Mouse (Mus musculus) CH12.LX (cell line): ENCODE measurements around the gene Ddx11. TPM values are rescaled to one million over a fixed set of nuclear protein-coding genes. Genes with fewer than 3 reads are reported as not detected.

ENCODE experiments used
- DNase-seq: peaks from one replicate; pipeline ENCODE4 v3.0.0-alpha.2; 2013; ENCODE audit errors: extremely low read depth
- H3K27ac ChIP-seq: 2 replicates; pipeline ENCODE4 v1.5.1; 2012; ENCODE audit warnings: low read depth, mild to moderate bottlenecking, control low read depth, moderate library complexity; ENCODE audit not compliant: insufficient read depth
- H3K27me3 ChIP-seq: replicated peaks from 2 replicates; pipeline ENCODE3; 2012; ENCODE audit warnings: inconsistent platforms
- H3K36me3 ChIP-seq, 2 experiments: replicated peaks in 1 of 2; 2 replicates each; pipeline versions ENCODE3 to v1.6.1; 2012; ENCODE audit warnings: inconsistent platforms in 1 of 2, low read length in 1 of 2, mild to moderate bottlenecking in 1 of 2, mixed read lengths in 1 of 2, moderate library complexity in 1 of 2; ENCODE audit not compliant: control insufficient read depth in 1 of 2, insufficient read depth in 1 of 2
- H3K4me1 ChIP-seq, 2 experiments: 2 replicates each; pipeline ENCODE4 v1.6.1; 2012; ENCODE audit warnings: inconsistent platforms in 1 of 2, moderate library complexity in 1 of 2; ENCODE audit not compliant: insufficient read depth in 2 of 2, control insufficient read depth in 1 of 2
- H3K4me2 ChIP-seq: 2 replicates; pipeline ENCODE4 v1.6.1; 2012; ENCODE audit warnings: low read depth, mild to moderate bottlenecking, control low read depth; ENCODE audit not compliant: poor library complexity, insufficient read depth, severe bottlenecking
- H3K4me3 ChIP-seq, 3 experiments: fragments of 150-350 bp in 1 of 3; sonication (generic) in 1 of 3; replicated peaks in 1 of 3; 2 replicates each; pipeline versions ENCODE3 to v1.5.1; 2011 to 2012; ENCODE audit warnings: low read depth in 2 of 3, low read length in 2 of 3, mild to moderate bottlenecking in 2 of 3, moderate library complexity in 2 of 3, control low read depth in 1 of 3, improper control_type of control experiment in 1 of 3, inconsistent platforms in 1 of 3, mixed read lengths in 1 of 3; ENCODE audit not compliant: poor library complexity in 1 of 3
- H3K79me2 ChIP-seq: replicated peaks from 2 replicates; pipeline ENCODE4 v1.6.1; 2012; ENCODE audit warnings: mild to moderate bottlenecking, moderate library complexity; ENCODE audit not compliant: control insufficient read depth, poor library complexity, insufficient read depth, severe bottlenecking; ENCODE audit errors: extremely low read depth
- H3K9ac ChIP-seq: 2 replicates; pipeline ENCODE4 v1.6.1; 2012; ENCODE audit warnings: low read depth, mild to moderate bottlenecking, control low read depth, moderate library complexity; ENCODE audit not compliant: insufficient read depth
- H3K9me3 ChIP-seq: replicated peaks from 2 replicates; pipeline ENCODE3; 2012; ENCODE audit warnings: low read length, inconsistent platforms, mixed read lengths
- CHD2 ChIP-seq: IDR thresholded peaks from 2 replicates; pipeline ENCODE4 v1.6.1; 2011; ENCODE audit warnings: low read length, improper control_type of control experiment
- E2F4 ChIP-seq: IDR thresholded peaks from 2 replicates; pipeline ENCODE4 v1.6.1; 2011; ENCODE audit warnings: low read depth, low read length, improper control_type of control experiment; ENCODE audit not compliant: insufficient replicate concordance
- ELF1 ChIP-seq: IDR thresholded peaks from 2 replicates; pipeline ENCODE4 v1.6.1; 2014; ENCODE audit warnings: low read depth, mild to moderate bottlenecking, inconsistent platforms, low read length, improper control_type of control experiment
- GABPA ChIP-seq: IDR thresholded peaks from 2 replicates; pipeline ENCODE4 v1.6.1; 2012; ENCODE audit warnings: low read depth, low read length, improper control_type of control experiment, inconsistent platforms; ENCODE audit not compliant: insufficient replicate concordance
- HCFC1 ChIP-seq: IDR thresholded peaks from 2 replicates; pipeline ENCODE4 v1.6.1; 2012; ENCODE audit warnings: low read depth, mild to moderate bottlenecking, inconsistent platforms, low read length, improper control_type of control experiment
- IRF4 ChIP-seq: IDR thresholded peaks from 2 replicates; pipeline ENCODE4 v1.6.1; 2014; ENCODE audit warnings: low read depth, mild to moderate bottlenecking, inconsistent platforms, low read length, improper control_type of control experiment
- JUN ChIP-seq: IDR thresholded peaks from 2 replicates; pipeline ENCODE4 v1.6.1; 2011; ENCODE audit warnings: low read depth, mild to moderate bottlenecking, low read length, improper control_type of control experiment, moderate library complexity; ENCODE audit not compliant: insufficient read depth
- KAT2A ChIP-seq: IDR thresholded peaks from 2 replicates; pipeline ENCODE4 v1.6.1; 2012; ENCODE audit warnings: low read length, improper control_type of control experiment, inconsistent platforms; ENCODE audit not compliant: insufficient replicate concordance
- MAFK ChIP-seq: IDR thresholded peaks from 2 replicates; pipeline ENCODE4 v1.6.1; 2011; ENCODE audit warnings: low read length, improper control_type of control experiment; ENCODE audit not compliant: insufficient replicate concordance
- MAX ChIP-seq: IDR thresholded peaks from 2 replicates; pipeline ENCODE4 v1.6.1; 2011; ENCODE audit warnings: low read length, improper control_type of control experiment
- MEF2A ChIP-seq: IDR thresholded peaks from 2 replicates; pipeline ENCODE4 v1.6.1; 2014; ENCODE audit warnings: low read depth, mild to moderate bottlenecking, inconsistent platforms, low read length, improper control_type of control experiment, borderline replicate concordance
- MYC ChIP-seq: IDR thresholded peaks from 2 replicates; pipeline ENCODE4 v1.6.1; 2011; ENCODE audit warnings: low read depth, mild to moderate bottlenecking, improper control_type of control experiment, low read length
- NELFE ChIP-seq: IDR thresholded peaks from 2 replicates; pipeline ENCODE4 v1.6.1; 2011; ENCODE audit warnings: low read depth, low read length, improper control_type of control experiment
- NRF1 ChIP-seq: IDR thresholded peaks from 2 replicates; pipeline ENCODE4 v1.6.1; 2014; ENCODE audit warnings: low read depth, mild to moderate bottlenecking, inconsistent platforms, low read length, improper control_type of control experiment, moderate library complexity
- PAX5 ChIP-seq: IDR thresholded peaks from 2 replicates; pipeline ENCODE4 v1.6.1; 2012; ENCODE audit warnings: low read length, inconsistent platforms, mixed read lengths
- POLR2A ChIP-seq: IDR thresholded peaks from 2 replicates; pipeline ENCODE4 v1.6.1; 2011; ENCODE audit warnings: low read depth, mild to moderate bottlenecking, improper control_type of control experiment, low read length
- POLR2AphosphoS2 ChIP-seq: IDR thresholded peaks from 2 replicates; pipeline ENCODE4 v1.6.1; 2011; ENCODE audit warnings: low read depth, low read length, improper control_type of control experiment
- RAD21 ChIP-seq: IDR thresholded peaks from 2 replicates; pipeline ENCODE4 v1.6.1; 2011; ENCODE audit warnings: low read depth, mild to moderate bottlenecking, low read length, improper control_type of control experiment, moderate library complexity
- RCOR1 ChIP-seq: conservative IDR thresholded peaks from 2 replicates; pipeline ENCODE4 v1.6.1; 2012; ENCODE audit warnings: low read depth, mild to moderate bottlenecking, inconsistent platforms, low read length, improper control_type of control experiment
- UBTF ChIP-seq: IDR thresholded peaks from 2 replicates; pipeline ENCODE4 v1.6.1; 2012; ENCODE audit warnings: low read depth, mild to moderate bottlenecking, inconsistent platforms, low read length, improper control_type of control experiment, moderate library complexity
- dilution Hi-C: fragments of 300-500 bp; cut with MboI; formaldehyde crosslinking; loops from 2 replicates; pipeline ENCODE4 v1.14.3; 2020; ENCODE audit warnings: low sequenced_read_pairs; ENCODE audit not compliant: extremely low pct_unique_long_range_greater_than_20kb, extremely low pct_ligation_motif_present
- in situ Hi-C: fragments of 300-500 bp; cut with MboI; formaldehyde crosslinking; loops from 3 replicates; pipeline ENCODE4 v1.14.3; 2019; ENCODE audit warnings: low sequenced_read_pairs, low pct_ligation_motif_present, low pct_unique_long_range_greater_than_20kb, mixed read lengths
- polyA plus RNA-seq: library from polyadenylated mRNA; unstranded; fragments of >175 nt; gene quantifications from 2 replicates; pipeline ENCODE4 v1.2.1, GENCODE M21; 2012; ENCODE audit warnings: low read depth; ENCODE audit not compliant: insufficient read length
- total RNA-seq, 2 experiments: library from RNA; depleted of rRNA; stranded (reverse); fragments of 300-350 nt in 1 of 2; fragments of >200 nt in 1 of 2; gene quantifications; 2 replicates each; pipeline ENCODE4 v1.2.3; 2012 to 2014

Ddx11 gene
- total and polyA plus RNA-seq, 3 experiments = 11.8 to 21.5 (median 17.8) TPM

DNA sequence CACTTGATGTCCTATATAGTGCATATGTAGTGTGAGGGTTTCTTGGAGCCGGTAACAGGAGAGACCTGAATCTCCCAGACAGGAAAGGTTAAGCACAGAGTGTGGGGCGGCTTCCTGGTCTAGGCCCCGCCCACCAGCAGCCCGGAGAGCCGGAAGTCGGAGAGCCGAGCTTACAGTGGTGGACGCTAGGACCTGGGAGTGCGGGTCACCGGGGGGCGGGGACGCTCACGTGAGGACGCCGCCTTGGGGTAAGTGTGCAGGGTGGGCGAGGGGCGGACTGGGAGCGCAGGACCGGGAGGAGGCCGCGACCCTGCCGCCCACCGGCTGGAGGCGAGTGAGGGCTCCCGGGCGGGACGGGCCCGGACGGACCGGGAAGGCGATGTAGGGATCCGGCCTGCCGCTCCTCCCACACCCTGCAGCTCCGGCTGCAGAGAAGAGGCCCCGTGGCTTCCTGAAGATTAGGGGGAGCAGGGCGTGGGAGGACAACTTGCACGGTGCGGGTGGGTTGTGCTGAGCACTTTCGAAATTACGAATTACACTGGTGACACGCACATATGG lies 11.8 kb upstream of the Ddx11 start, which contains the start of gene Washc1 (continued):
- TF ChIP-seq RCOR1 (peak; percentile 77; the same call in 1 of the 2 replicates), CHD2 (peak; percentile 49), MEF2A (peak; percentile 71; the same call in 1 of the 2 replicates), NELFE (peak; percentile 68), MYC (no peak), POLR2A (peak; percentile 82), E2F4 (no peak), UBTF (no peak)

GRCm38 (mm10) chr17:66112166-66112565 lies 11.2 kb upstream of the Ddx11 start:
- no peak for DNase-seq
- H3K79me2 ChIP-seq = no peaks in the 10 kb centered on the region
- in situ Hi-C loops = loop anchor here (10.0 kb wide), 1 partner anchor 227 kb away; the partner anchor contains the start of gene Ralbp1
- H3K4me2 ChIP-seq = peak overlapping the region; percentile 79
- dilution Hi-C loops = no loop called here
- no peak for TF ChIP-seq MEF2A
- TF ChIP-seq RAD21 = no peak
- peaks cover 32 to 40% of the 10 kb centered on the region in 2 experiments for H3K36me3 ChIP-seq
- H3K4me3 ChIP-seq = peak overlapping the region; percentile 83 to 99 (median 93)
- H3K27me3 ChIP-seq = no peaks in the 10 kb centered on the region
- H3K27ac ChIP-seq = no peak overlapping the region
- no peaks in the 10 kb centered on the region for H3K9me3 ChIP-seq
- peaks cover 11 to 40% of the 10 kb centered on the region in 2 experiments for H3K4me1 ChIP-seq
- H3K9ac ChIP-seq = peak overlapping the region; percentile 52; the same call in 1 of the 2 replicates

DNA sequence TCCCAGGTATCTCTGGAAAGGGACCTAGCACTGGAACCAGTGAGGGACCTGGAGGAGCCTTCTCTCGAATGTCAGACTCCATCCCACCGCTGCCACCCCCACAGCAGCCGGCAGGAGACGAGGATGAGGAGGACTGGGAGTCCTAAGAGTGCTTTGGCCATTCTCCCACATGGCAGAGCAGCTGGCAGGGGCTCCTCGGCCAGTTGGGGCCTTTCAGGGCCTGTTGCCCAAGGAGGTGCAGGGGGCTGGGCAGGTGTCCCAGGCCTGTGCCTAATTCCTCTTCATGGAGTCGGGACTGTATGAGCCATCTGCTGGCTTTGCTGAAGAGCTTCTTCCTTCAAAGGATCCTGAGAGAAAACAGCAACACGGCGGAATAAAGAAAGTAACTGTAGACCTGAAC lies 4.3 kb upstream of the Ddx11 start:
- H3K36me3 ChIP-seq = peaks cover 49 to 68% of the 10 kb centered on the region in 2 experiments
- dilution Hi-C loops = no loop called here
- in situ Hi-C loops = loop anchor here (10.0 kb wide), 1 partner anchor 234 kb away; the partner anchor contains the start of gene Ralbp1

More for the DNA sequence above, 4.3 kb upstream of the Ddx11 start:
- H3K27me3 ChIP-seq = no peaks in the 10 kb centered on the region
- no peak overlapping the region for H3K27ac ChIP-seq
- no peak overlapping the region for H3K9ac ChIP-seq
- DNase-seq = no peak
- H3K9me3 ChIP-seq = no peaks in the 10 kb centered on the region
- no peak overlapping the region for H3K4me3 ChIP-seq
- no peaks in the 10 kb centered on the region; the same call in 1 of the 2 replicates for H3K79me2 ChIP-seq
- H3K4me1 ChIP-seq = peaks cover 5 to 13% of the 10 kb centered on the region in 2 experiments; a peak in 3 of 4 replicates
- H3K4me2 ChIP-seq = no peak overlapping the region
- TF ChIP-seq GABPA (no peak), POLR2A (no peak), POLR2AphosphoS2 (no peak), MAX (no peak), ELF1 (no peak), MAFK (no peak), NRF1 (no peak), UBTF (no peak), KAT2A (no peak), IRF4 (no peak), PAX5 (no peak), JUN (no peak), HCFC1 (no peak)
